Mouse (Mus musculus) layer of hippocampus, adult 8-10 months (tissue): ENCODE data around the gene Tmod2. TPM values are rescaled to one million over a fixed set of nuclear protein-coding genes. Genes with fewer than 3 reads are reported as not detected.
"Not testable (repeated sequence)": the region's sequence is repeated elsewhere in the genome, so short reads cannot be mapped to it uniquely, and the experiment has no call there.

ENCODE experiments used
- DNase-seq, 2 experiments: peaks; one replicate each; pipeline ENCODE4 v3.0.0; 2022; ENCODE audit warnings: low spot score in 2 of 2
- total RNA-seq, 4 experiments: library from RNA; stranded (reverse); gene quantifications; 2 replicates each; pipeline ENCODE4 v1.2.4; 2022

Tmod2 gene
- total RNA-seq, 4 experiments from 2014 or later = 360 to 399 (median 388) TPM

GRCm38 (mm10) chr9:75553719-75554118, 57.4 kb downstream of the Tmod2 start:
- no peak for DNase-seq

GRCm38 (mm10) chr9:75551342-75551741, 59.8 kb downstream of the Tmod2 start:
- no peak for DNase-seq

GRCm38 (mm10) chr9:75549010-75549409, 62.1 kb downstream of the Tmod2 start:
- no peak for DNase-seq

- DNase-seq = no peak
Observed at GRCm38 (mm10) chr9:75546885-75547553, 64.1 kb downstream of the Tmod2 start.

- DNase-seq = no peak
Observed at GRCm38 (mm10) chr9:75545514-75545913, 65.6 kb downstream of the Tmod2 start.

- DNase-seq = no peak
Observed at GRCm38 (mm10) chr9:75541497-75541896, 69.6 kb downstream of the Tmod2 start.

GRCm38 (mm10) chr9:75536422-75536821, 74.7 kb downstream of the Tmod2 start:
- DNase-seq = no peak

GRCm38 (mm10) chr9:75534431-75534962, 76.6 kb downstream of the Tmod2 start:
- DNase-seq = no peak

GRCm38 (mm10) chr9:75532989-75533388, 78.1 kb downstream of the Tmod2 start:
- DNase-seq = not testable (repeated sequence)

- no peak for DNase-seq
Observed at GRCm38 (mm10) chr9:75532461-75532860, 78.7 kb downstream of the Tmod2 start.

- no peak for DNase-seq
Observed at GRCm38 (mm10) chr9:75529358-75529757, 81.8 kb downstream of the Tmod2 start.

GRCm38 (mm10) chr9:75528096-75528495, 83.0 kb downstream of the Tmod2 start:
- DNase-seq = no peak

- no peak for DNase-seq
Observed at GRCm38 (mm10) chr9:75527368-75528059, 83.6 kb downstream of the Tmod2 start.

- DNase-seq = no peak
Observed at GRCm38 (mm10) chr9:75523646-75524045, 87.5 kb downstream of the Tmod2 start.

GRCm38 (mm10) chr9:75522217-75522616, 88.9 kb downstream of the Tmod2 start:
- DNase-seq = no peak

- DNase-seq = no peak
Observed at GRCm38 (mm10) chr9:75521788-75522187, 89.3 kb downstream of the Tmod2 start.

- no peak for DNase-seq
Observed at GRCm38 (mm10) chr9:75520940-75521339, 90.2 kb downstream of the Tmod2 start.

GRCm38 (mm10) chr9:75517751-75518150, 93.4 kb downstream of the Tmod2 start:
- DNase-seq = no peak

Other genes starting within 250 kb of the Tmod2 start
- gene Mapk6, start 201.3 kb downstream of the Tmod2 start, total RNA-seq = 10 to 100 TPM; 26.9 to 33.1 (median 28.2) TPM
- 10 to 100 TPM; 19.8 to 22.8 (median 21.1) TPM for gene Leo1, start 169.8 kb downstream of the Tmod2 start, total RNA-seq
- gene Tmod3, start 51.7 kb downstream of the Tmod2 start, total RNA-seq = 10 to 100 TPM; 40.9 to 44.6 (median 42.9) TPM
- 10 to 100 TPM; 52.5 to 57.1 (median 54.3) TPM for gene Lysmd2, start 14.4 kb upstream of the Tmod2 start, total RNA-seq
- 100 to 1,000 TPM; 246 to 315 (median 277) TPM for gene Scg3, start 72.7 kb upstream of the Tmod2 start, total RNA-seq
- gene Bmp5, start 164.0 kb upstream of the Tmod2 start, total RNA-seq = 1 to 10 TPM; 1.2 to 1.6 (median 1.4) TPM